Mouse (Mus musculus) cerebellum, postnatal 10 days (tissue): Measurements from ENCODE around the gene Phyhd1.

Experiments used
- DNase-seq, 2 experiments: peaks; one replicate each; pipeline ENCODE4 v3.0.0; 2021; ENCODE audit warnings: mixed read lengths in 2 of 2

Phyhd1 gene

DNA sequence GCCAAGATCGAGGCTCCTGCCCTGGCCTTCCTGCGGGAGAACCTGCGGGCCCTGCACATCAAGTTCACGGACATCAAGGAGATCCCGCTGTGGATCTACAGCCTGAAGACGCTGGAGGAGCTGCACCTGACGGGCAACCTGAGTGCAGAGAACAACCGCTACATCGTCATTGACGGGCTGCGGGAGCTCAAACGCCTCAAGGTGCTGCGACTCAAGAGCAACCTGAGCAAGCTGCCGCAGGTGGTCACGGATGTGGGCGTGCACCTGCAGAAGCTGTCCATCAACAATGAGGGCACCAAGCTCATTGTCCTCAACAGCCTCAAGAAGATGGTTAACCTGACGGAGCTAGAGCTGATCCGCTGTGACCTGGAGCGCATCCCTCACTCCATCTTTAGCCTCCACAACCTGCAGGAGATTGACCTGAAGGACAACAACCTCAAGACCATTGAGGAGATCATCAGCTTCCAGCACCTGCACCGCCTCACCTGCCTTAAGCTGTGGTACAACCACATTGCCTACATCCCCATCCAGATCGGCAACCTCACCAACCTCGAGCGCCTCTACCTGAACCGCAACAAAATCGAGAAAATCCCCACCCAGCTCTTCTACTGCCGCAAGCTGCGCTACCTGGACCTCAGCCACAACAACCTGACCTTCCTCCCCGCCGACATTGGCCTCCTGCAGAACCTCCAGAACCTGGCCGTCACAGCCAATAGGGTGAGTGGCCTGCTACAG, 9.2 kb upstream of the Phyhd1 start:
- DNase-seq: no peak

DNA sequence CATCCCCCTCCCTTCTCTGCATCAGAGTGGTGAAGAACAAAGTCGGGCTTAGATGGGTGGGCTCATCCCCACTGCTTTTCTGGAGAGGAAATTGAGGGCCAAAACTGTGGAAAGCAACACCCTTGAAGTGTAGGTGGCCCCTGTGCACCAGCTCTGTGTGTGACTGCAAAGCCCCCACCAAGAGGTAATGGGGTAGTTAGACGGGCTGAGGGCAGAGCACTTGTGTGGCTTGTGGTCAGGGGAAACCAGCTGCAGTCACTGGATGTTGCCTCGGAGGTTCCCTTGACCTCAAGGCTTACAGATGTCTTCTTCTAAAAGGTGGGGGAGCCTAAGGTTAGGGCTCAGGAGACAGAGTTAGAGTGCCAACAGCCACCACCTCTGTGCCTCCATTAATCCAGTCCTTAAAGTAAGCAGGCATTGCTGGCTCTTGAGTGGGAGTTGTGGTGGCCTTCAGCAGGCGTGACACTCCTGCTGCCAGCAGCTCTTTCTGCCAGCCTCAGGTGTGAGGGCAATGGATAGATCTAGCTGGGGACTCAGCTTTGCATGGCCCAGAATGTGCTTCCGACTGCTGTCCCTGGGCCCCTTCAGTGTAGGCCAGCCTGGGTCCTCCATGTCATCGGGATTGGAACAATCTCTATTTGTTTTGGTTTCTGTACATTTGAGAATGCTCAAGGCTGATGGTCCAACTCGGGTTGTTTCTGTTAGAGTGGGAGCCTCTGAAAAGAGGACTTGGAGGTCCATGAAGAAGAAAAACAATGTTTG, 8.1 kb upstream of the Phyhd1 start:
- DNase-seq: no peak

DNA sequence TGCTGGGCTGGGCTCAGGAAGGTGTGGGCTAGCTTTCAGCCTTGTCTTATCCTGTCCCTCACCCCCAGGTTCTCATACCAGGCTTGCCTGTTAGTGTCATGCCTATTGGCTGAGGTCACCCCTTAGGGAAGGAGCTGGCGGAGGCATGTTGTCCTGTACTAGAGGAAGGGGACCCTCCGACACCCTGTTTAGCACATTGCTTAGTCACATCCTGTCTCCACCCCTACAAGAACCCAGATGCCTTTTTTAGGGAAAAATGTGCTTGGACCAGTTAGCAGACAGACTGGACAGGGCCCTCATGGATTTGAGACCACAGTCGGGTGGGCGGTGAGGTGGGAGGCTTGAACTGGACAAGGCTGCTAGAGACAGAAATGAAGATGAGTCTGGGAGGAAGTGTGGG, 7.4 kb upstream of the Phyhd1 start:
- no peak for DNase-seq

DNA sequence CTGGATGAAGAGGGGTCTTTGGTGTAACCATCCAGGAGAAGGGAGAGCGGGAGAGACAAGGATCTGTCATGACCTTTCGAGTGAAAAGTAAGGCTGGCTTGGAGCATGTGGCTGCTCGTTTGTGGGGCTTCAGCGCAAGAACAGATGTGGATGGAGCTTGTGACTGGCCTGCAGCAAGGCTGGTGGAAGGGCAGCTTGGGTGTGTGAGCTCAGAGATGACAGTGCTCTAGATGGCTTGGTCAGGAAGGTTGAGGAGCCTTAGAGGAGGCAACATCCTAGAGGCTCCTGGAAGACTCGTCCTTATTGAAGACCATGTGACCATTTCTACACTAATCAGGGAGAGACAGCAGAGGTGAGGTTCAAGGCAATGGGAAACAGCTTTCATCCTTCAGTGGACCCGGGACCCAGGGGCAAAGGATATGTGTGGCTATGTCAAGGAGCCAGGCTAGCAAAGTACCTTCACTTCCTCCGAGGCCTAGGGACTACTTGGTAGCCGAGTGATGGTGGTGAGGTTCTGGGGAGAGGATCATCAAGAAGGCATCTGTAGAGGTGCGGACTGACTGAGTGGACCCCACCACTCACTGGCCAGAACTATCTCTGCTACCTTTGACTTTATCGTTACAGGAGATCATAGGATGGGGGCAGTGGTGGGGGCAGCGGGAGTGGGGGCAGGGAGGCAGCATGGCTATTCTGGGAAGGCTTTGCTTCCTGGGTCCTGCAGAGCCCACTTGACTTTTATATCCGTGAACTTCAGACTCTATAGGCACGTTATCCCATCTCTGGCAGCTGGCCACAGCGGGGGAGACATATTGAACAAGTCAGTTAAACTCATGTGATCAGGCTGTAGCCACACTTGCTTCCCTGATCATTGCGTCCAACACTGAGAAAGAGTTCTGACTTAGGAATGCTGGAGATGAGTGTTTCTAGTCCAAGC, 6.6 kb upstream of the Phyhd1 start:
- peak in 1 of 2 experiments; percentile 46 for DNase-seq

DNA sequence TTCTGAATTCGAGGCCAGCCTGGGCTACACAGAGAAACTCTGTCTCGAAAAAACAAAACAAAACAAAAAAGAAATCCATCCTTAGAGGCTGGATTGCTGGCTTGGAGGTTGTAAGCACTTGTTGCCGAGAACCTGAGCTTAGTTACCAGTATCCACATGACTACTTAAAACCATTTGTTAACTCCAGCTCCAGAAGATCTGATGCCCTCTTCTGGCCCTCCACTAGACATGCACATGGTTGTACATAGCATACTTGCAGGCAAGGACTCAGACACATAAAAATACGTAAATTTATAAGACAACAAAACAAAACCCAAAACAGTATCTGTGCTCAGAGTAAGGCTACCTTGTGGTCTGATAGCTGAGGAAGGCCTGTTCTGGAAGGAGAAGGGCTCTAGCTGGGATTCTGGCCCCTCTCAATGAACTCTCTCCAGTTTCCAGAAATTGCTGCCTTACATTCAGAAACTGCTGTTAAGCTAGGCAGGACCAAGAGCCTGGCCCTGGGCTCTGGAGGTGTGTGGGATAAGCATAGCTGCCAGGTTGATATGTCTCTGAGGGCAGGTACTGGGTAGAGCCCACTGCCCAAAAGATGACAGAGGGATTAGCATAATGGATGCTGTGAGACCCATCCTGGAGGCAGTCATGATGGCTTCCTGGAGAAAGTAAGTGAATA, 4.8 kb upstream of the Phyhd1 start:
- DNase-seq: no peak

DNA sequence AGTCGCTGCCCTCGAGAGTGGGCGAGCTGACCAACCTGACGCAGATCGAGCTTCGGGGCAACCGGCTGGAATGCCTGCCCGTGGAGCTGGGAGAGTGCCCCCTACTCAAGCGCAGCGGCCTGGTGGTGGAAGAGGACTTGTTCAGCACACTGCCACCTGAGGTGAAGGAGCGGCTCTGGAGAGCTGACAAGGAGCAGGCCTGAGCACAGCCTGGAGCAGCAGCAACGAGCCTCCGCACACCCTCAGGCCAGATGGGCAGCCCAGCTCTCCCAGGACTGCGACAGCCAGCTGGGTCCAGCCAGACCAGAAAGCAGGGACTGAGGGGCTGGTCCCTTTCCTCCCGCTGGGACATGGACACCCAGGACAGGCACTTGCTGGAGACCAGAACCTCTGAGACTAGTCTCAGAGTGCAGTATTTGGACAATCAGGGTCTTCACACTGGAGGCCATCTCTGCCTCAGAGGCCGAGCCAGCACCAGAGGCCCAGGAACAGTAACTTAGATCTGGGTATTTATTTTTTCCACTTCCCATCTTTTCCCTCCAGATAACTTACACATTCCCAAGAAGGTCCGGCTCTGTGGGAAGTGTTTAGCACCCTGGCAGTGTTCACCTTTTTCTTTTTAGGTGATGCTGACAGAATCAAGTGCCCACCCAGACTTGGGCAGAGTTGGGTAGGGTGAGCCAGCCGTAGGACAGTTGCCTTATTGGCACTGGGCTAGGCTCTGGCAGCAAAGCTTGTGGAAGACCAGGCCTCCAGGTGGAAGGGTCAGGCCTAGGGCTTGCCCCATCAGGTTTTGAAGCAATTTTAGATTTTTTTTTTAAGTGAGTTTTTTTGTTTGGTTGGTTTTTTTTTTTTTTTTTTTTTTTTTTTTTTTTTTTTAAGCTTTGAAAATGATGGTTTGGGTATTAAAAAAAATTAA, 3.8 kb upstream of the Phyhd1 start:
- peak; percentile 64 to 69 for DNase-seq

DNA sequence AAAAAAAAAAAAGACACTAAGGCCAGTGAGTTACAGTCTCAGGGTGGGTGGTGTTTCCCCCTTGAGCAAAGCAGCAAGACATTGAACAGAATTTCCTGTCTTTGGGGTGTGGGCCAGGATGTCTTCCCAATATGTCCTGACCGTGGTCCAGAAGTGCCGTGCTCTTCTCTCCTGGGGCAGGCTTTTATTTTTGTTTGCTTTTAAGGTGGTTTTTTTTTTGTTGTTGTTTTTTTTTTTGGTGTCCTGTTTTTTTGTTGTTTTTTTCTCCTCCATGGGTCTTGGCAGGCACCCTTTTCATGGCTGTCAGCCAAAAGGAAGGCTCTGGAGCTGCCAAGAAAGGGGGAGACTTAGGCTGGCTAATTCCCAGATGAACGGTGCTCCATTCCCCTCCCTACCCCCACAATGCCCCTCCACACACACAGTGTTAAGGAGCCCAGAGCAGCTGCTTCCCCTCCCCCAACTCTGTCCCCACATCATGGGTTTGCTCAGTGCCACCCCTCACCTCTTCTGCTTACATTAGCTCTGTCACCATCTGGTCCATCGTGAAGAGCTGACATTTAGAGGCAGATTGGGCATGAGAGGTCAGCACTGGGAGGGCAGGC, 3.1 kb upstream of the Phyhd1 start:
- DNase-seq: peak; percentile 93 to 94

DNA sequence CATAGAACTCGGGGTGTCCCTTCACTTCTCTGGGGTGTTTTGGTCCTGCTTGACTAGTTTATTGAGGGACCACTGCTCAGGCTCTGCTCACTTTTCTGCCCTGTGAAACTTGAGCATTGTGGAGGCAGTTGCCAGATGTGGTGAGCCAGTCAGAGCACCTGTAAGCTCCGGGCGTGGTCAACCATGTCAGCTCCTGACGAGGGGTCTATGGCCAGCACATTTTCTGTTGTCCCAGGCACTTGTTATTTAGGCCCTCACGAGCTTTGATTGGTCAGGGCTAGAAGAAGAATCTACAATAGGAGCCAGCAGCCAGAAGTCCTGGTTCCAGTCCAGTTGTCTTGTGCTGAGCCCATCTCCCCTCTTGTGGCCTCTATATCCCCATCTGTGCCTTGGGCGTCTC, 2.2 kb upstream of the Phyhd1 start:
- DNase-seq: no peak

DNA sequence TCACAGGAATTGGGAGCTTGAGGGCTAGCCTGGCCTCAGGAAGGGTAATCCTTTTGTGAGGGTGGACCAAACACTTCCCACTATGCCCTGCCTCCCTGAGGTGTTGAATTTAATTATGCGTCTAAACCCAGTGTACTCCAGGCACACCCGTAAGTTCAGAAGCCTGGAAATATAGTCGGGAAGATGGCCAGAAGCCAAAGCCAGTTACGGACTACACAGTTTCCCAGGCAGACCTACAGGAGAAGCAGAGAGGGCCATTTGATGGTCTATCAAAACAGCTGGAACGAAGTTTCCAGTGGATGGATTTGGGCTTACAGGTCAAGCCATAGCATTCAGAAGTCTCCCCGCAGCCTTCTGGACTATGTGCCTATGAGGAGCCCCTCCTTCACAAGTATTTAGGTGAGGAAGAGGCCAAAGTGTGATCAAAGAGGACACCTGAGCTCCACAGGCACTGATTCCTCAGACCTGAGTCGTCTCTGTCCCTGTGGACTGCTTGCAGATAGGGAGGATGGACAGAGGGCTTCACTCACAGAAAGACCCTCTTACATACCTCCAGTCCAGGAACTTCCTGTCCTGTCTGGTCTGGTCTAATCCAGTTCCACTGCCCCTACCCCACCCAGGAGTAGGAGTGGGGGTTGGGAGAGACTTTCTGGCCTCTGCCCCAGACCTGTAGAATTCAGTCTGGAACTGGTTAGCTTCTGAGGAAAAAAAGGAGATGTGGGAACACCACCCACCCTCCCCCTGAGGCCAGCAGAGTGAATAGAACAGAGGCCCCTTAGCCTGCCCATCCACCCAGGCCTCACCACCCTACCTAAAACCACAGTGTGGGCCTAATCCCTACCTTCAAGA, 1.1 kb upstream of the Phyhd1 start:
- peak in 1 of 2 experiments; percentile 32 for DNase-seq

DNA sequence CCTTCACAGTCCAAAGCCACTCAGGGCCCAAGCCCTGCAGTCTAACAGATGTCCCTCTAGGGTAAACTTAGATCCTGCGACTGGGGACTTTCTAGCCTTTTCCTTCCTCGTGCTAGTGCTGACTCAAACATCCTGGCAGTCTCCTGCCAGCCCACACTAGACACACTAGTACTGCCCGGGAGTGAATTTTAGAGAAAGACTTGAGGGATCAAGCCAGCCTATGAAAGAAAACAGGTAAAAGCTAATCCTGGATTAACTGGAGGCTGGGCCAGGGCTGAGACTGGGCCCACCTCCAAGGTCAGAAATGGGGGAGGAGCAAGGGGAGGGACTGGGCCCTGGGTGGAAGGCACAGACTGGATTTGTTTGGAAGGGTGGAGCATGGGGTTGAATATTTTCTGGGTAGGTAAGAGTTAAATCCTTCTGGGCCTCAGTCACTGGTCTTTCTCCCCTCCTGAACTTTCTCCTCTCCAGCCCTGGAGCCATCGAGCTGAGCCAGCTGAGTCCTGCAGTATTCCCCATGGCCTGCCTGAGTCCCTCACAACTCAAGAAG, 464 bp downstream of the Phyhd1 start:
- peak; percentile 75 to 82 for DNase-seq

DNA sequence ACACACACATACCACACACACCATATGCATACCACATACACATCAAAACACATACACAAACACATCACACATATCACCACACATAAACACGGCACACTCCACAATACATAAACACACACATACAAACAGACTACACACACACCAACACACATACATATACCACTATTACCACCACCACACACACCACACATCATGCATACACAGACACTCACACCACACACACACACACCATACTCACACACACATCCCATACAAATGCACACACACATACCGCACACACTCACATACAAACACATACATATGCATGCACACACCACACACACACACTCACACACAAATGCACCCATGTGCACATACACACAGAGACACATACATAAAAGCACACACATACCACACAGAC, 1.5 kb downstream of the Phyhd1 start:
- DNase-seq: no peak

DNA sequence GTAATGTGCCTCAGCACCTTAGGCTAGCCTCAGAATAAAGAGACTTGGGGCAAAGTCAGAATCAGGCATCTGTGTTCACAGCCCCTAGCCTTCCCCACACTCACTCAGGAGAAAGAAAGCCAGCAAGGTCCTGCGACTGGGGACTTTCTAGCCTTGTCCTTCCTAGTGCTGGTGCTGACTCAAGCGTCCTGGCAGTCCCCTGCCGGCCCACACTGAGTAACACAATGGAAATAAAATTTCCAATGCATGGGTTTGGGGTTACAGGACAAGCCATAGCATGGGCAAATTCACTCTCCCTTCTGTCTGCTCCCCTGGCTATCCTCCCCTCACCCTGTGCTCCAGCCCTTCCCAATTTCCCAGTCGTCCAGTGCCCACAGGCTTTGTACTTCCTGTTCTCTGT, 2.4 kb downstream of the Phyhd1 start:
- DNase-seq: no peak

DNA sequence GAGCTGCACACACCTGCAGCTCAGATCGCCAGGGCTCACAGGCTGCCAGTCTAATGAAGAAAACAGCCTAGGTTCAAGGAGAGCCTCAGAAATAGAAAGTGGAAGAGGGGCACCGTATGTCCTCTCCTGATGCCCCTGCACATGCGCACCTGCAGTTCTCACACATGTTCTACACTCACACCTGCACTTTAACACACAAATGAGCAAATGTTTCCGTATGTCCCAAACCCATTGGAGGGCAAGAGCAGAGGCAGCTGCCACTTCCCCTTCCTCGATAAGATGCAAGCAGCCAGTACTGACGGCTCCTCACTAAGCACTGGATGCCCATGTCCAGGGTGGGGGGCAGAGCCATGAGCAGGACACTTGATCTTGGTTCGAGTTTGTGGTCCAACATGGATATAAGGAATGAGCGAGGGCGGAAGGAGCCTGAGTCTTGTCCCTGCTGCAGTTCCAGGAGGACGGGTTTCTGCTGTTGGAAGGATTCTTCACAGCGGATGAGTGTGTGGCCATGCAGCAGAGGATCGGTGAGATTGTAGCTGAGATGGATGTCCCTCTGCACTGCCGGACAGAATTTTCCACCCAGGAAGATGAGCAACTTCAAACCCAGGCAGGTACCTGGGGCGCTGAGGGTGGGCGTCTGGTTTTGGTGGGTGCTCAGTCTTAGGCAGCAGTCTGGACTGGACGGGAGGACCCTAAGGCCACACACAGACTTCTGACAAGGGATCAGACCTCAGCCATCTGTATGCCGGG, 3.4 kb downstream of the Phyhd1 start:
- DNase-seq: no peak

DNA sequence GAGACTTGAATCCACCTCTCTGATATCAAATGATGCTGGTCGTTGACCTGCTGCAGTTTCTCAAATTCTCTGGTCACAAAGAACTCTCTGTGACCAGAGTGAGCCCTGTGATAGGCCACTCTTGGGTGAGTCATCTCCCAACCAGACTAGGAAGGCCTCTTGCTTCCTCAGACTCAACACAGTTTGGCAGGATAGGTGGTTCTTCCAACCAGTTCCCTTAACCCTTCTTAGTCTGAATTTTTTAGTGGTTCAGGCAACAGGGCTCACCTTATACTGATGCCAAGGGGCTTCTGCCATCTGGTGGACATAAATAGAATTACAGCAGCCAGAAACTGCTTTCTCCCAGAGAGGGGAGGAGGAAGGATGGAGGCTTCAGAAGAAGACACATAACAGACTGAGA, 4.1 kb downstream of the Phyhd1 start:
- DNase-seq: peak; percentile 82 to 86

DNA sequence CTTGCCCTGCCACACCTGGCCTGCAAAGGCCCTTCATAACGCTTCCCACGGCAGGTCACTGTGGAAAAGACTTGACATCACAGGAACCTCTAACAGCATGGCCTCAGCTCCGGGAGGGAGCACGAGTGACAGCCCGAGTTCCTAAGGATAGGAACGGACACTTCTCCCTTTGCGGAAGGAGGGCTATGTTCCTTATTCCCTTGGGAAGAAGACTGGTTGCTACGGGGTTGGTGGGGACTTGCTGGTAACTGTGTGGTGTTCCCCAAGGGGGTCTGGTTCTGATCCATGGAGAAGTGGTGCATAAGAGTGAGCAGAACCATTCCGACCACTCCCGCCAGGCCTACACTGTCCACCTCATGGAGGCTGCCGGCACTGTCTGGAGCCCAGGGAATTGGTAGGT, 14.7 kb downstream of the Phyhd1 start, which contains the start of gene Gm28038:
TSS of gene Gm28038 (plus strand) at position 301 of the 400 bp plus-strand sequence.
- no peak for DNase-seq

DNA sequence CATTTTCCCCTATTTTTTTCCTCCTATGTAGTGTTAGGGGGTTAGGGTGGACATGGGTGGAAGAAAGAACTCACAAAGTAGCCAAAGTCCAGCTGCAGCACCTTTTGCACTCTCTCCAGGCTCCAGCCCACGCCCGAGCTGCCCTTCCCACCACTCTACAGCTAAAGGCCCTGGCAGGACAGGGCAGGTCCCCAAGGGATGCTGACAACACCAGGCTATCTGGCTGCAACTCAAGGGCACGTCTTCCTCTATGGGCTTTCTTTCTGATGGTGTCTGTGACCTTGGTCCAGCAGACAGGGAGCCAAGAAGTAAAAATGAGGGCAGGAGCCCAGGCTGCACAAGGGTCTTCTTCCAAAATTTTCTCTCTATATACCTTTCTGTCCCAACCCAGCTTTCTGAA, 15.6 kb downstream of the Phyhd1 start:
- no peak for DNase-seq

DNA sequence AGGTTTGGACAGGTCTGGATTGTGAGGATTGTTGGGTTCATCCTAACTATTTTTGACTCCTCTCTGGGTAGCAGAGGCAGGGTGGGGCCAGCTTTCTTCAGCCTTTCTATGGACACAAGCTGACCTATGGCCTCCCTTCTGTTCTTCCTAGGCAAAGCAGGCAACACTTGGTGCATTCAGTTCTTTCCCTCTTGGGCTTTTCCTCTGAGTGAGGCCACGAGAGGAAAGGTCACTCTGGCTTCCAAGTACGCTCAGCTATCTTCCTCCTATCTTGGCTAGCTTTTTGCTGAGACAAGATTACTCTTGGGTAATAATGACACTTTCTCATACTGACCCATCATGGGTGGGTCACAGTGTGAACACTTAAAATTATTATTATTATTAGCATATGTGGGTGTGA, 17.2 kb downstream of the Phyhd1 start:
- no peak for DNase-seq

DNA sequence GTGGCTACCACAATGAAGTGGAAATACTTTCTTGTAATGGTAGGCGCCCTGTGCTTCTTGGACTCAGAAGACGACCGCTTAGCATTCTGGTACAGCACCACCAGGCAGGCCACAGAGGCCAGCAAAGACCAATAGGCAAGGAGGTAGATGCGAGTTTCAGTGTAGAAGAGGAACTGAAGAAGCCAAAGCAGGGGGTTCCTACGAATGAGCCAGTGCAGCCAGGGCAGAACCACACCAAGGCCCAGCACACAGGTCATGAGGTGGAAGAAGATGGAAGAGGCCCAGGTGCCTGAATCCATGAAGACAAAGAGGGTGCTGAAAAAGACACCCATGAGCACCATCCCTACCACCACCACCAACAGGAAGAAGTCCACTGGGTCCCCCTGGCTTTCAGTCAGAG, 19.0 kb downstream of the Phyhd1 start:
- no peak for DNase-seq
